Mouse (Mus musculus): Measurements from ENCODE around the gene Zfp292.
"Not testable (repeated sequence)": the region's sequence is repeated elsewhere in the genome, so short reads cannot be mapped to it uniquely, and the experiment has no call there.

The Zfp292 gene

DNA sequence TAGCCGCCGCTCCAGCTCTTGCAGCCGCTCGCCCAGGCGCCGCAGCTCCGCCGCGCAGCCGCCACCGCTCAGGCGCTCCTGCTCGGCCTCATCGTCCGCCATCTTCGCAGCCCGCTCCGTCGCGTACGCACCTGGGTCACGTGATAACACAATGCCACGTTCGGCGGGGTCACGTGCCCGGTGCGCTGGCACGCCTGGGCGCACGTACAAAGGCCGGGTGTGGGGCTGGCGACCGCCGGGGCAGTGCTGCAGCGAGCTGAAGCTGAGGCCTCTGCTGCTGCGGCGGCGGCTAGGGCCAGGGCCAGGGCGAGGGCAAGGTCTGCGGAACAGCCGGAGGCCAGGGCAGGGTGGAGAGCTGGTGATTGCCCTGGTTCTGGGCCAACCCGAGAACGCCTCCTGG, at the start of gene Zfp292:
TSS of gene Zfp292 (minus strand) at position 143 of the 400 bp plus-strand sequence.
- DNase-seq = peak; percentile 90 to 94

DNA sequence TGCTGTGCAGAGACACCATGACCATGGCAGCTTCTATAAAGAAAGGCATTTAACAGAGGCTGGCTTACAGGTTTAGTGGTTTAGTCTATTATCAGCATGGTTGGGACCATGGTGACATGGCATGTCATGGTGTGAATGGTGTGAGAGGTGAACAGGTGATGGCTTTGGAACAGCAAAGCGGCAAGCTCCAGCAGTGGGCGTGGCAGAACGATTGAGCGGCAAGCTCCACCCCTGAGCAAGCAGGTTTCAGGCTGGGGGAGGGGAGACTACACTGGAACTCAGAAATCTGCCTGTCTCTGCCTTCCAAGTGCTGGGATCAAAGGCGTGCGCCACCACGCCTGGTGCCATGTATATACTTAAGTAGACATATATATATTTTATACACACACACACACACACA, 45.6 kb upstream of the Zfp292 start:
- DNase-seq = not testable (repeated sequence)

DNA sequence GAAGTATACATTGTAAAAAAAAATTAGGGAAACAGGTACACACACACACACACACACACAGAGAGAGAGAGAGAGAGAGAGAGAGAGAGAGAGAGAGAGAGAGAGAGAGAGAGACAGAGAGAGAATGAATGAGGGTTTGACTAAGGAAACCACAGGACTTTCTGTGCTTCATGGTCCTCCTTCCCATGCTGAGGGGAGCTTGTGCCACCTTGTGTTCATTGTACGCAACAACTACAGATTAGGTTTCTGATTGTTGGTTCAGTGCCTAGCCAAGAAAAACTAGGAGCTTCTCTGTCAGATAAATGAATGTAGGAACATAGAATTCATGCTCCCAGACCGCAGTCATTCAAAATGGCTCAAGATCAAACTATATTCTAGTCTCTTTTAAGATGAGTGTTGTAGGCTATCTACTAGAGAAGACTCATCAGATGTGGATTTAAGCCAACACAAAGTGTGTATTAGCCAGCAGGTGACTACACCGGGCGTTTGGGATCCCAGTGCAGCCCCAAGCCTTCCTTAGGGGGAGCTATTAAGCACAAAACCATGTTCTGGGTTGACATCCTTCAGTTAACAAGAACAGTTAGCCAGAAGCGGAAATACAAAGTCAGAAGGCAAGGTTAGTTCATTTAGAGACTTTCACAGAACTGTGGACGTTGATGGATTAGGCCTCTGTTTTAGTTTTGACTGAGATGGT, 39.6 kb upstream of the Zfp292 start:
- peak in 1 of 2 experiments; percentile 23 for DNase-seq

DNA sequence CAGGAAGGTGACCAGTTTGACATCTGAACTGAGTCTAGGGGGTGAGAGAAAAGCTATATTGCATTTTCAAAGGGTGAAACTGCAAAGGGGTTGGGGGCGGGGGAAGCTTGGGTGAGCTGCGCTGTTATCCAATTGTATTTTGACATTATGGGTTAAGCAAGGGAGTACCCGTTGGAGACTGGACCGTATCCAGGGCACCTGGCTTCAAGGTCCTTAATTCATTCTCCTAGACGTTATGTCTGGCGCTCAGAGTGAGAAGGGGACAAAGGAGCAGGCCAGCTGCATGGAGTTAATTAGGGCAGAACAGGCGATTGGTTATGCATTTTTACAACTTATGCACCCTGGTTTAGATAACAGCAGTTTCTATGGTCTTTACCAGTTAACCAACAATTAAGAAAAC, 34.6 kb upstream of the Zfp292 start:
- DNase-seq = no peak

DNA sequence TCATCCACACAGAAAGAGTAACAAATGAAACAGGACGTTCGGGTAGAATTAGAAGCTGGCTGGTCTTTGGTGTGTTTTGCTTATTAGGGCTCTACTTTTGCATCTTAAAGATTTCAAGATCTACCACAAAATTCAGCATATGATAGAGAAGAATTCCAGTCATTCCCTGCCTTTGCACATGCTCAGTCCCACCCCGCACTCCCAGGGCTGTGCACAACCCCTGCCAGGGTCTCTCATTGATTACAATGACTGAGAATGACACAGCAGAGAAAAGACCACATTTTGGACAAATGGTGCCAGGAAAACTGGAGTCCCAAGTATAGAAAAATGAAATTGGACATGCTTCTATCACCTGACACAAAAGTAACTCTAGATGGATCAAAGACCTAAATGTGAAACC, 29.4 kb upstream of the Zfp292 start:
- DNase-seq = no peak

DNA sequence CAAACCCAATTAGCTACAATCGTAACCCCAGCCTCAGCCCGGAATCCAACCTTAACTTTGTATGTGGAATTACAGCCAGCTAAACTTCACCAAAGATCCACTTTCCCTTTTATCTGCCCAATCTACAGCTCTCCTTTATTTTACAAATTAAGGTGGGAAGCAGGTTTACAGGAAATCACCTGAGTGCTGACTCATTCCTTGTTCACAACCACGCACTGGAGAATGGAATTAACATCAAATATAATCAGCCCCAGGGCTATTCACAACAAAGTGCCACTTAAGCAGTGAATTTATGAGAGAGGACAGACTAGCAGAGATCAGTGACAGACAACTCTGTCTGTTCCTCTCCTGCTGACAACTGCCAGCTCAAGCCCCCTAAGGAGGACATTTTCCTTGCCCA, 28.6 kb upstream of the Zfp292 start:
- DNase-seq = no peak

DNA sequence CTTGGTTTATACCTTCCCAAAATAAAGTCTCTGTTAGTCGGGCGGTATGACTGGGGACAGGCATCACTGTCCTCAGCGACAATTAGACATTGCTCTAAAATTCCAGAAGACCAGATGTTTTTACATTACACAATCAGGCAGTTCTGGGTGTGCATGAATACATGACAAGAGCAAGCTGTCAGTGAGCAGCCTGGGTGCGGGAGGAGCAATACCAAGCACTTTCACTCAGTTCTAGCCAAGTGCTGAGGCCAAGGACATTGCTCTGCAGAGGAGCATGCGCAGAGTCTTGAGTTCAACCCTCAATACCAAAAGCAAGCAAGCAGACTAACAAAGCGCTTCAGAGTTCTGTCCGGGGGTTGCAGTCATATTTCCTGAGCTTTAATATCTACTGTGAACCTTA, 25.4 kb upstream of the Zfp292 start:
- DNase-seq = no peak

DNA sequence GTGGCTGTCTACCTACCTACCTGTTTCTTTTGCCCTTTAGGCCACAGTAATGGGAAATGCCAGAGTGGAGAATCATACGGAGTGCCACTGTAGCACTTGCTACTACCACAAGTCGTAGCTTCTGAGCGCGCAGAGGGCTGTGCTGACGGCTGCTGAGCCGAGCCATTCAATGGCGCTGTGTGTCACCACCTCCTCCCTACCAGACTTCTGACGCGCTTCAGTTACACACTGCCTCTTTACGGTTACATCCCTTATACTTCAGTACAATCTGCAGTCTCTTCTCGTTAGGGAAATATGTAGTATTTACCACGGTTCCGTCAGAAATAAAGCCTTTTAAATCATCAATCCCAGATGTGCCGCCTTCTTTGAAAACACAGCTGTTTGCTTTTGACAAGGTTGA, 24.3 kb upstream of the Zfp292 start:
- no peak for DNase-seq

DNA sequence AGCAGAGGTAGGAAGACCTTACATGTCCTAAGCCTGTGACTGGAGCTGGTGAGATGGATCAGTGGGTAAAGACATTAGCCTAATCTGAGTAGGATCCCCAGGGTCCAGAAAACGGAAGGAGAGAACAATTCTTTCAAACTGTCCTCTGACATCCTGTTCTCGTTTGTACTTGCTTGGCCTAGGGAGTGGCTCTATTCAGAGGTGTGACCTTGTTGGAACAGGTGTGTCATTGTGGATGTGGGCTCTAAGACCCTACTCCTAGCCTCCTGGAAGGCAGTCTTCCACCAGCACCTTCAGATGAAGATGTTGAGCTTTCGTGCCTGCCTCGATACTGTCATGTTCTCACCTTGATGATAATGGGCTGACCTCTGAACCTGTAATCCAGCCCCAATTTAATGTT, 23.4 kb upstream of the Zfp292 start:
- DNase-seq = no peak

DNA sequence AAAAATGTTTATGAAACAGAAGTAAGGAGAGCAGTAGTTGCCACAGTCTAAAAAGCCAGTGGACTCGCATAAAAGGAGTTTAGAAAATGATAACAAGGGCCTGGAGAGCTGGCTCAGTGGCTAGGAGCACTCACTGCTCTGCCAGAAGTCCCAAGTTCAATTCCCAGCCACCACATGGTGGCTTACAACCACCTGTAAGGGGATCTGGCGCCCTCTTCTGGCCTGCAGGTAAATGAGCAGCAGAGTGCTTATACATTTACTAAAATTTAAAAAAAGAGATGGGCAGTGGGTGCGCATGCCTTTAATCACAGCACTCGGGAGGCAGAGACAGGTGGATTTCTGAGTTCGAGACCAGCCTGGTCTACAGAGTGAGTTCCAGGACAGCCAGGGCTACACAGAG, 22.6 kb upstream of the Zfp292 start:
- peak; percentile 45 to 48 for DNase-seq

DNA sequence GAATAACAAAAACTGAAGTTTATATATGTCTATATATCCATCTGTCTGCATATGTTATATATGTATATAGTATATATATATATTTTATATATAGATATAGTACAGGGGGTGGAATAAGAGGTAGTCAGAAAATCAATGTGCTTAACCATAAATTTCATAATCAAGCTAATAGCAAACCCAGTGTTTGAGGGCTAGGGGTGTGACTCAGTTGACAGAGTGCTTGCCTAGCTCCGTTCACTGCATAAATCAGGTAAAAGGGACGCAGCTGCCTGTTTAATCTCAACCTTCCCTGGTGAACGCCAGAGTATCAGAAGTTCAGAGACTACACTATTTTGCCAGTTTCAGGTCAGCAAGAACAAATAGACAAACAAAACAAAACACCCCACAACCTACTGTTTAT, 18.8 kb upstream of the Zfp292 start:
- DNase-seq = not testable (repeated sequence)

DNA sequence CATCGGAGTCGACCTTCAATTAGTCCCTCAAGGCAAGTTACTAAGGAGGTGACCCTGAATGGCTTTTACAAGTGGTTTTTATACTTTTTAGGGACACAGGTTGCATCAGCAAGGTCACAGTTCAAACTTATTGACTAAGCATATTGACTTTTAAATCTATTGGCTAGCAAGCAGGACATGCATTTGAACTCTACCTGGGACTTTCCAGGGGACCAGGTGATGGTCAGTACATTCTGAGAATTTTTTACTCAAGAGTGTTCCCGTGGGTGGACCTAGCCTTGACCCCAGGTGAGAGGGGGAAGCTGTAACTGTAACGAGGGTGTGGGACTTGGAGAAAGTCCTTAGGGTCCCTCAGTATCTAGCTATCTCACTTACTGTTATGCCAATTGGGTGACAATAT, 18.4 kb upstream of the Zfp292 start:
- DNase-seq = no peak

DNA sequence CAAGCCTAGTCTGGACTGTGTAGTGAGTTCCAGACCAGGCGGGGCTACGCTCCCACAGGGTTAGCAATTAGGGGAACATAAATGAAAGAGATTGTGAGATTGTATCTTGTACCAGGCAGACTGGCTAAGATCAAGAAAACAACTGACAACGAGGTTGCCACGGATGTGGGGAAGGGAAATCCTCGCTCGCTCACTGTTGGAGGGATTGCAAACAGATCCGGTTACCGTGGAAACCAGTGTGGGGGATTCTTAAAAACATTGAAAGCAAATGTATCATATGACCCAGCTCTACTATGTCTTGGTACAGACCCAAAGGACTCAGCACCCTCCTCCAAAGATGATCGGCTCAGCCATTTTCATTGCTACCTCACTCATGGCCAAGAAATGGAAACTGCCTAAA, 17.4 kb upstream of the Zfp292 start:
- DNase-seq = no peak

DNA sequence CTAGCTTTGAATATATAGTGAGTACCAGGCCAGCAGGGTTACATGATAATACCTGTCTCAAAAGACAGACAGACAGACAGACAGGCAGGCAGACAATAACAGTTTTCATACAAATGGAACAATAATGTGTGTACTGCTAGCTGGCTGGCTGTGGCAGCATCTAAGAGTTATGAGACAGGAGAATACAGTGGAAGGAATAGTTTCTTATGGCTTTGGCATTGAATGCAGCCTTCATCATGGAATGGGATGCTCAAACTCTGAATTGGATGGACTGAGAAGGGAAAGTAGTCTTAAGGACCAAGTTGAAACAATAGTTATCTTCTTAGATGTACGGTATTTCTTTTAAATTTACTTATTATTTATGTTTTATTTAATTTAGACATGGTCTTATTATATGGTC, 16.6 kb upstream of the Zfp292 start:
- no peak for DNase-seq

DNA sequence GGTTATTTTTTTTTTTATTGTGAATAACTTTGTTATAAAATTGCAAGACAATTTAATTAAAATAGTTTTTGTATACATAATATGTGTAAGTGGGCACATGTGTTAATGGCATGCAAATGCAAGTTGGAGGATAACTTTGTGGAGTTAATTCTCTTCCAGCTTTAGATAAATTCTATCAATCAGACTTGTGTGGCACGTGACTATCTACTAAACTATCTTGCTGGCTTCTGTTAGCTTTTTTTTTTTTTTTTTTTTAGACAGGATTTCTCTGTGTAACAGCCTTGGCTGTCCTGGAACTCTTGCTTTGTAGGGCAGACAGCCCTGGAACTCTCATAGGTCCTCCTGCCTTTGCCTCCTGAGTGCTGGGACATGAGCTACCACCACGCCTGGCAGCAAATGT, 15.7 kb upstream of the Zfp292 start:
- no peak for DNase-seq

DNA sequence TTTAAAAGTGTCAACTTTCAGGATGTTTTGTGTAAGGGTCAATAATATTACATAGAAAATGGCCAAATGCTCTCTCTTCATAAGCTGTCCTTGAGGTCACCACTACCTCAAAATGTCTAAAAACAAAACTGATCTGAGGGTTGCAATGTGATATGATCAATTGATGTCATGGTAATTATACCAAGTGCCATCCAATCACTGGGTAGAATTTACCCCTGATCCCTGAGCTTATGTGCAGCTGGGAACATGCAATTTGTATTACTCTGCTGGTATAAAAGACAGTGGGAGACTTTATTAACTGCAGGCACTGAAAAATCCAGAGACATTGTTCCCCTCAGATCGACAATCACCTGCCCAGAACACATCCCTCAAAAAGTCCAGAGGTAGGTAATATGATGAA, 10.7 kb upstream of the Zfp292 start, which contains the start of gene Cga:
TSS of gene Cga (plus strand) at position 301 of the 400 bp plus-strand sequence.
- DNase-seq = no peak

DNA sequence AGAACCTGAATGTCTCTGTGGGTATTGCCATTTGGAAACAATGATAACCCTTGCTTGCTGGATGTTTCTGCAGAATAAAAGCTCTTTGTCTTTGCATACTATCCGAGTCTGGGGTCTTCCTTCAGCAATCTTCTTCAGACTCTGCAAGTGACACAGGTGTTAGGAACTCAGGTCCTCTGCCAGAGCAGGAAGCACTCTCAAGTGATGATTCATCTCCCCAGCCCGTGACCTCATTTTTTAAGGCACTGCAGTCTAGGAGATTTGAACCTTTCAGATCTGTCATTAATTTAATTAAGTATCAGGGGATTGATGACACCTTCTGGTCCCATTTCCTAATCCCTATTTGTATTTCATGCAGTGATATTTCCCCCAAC, 7.0 kb upstream of the Zfp292 start:
- peak in 1 of 2 experiments; percentile 14 for DNase-seq

DNA sequence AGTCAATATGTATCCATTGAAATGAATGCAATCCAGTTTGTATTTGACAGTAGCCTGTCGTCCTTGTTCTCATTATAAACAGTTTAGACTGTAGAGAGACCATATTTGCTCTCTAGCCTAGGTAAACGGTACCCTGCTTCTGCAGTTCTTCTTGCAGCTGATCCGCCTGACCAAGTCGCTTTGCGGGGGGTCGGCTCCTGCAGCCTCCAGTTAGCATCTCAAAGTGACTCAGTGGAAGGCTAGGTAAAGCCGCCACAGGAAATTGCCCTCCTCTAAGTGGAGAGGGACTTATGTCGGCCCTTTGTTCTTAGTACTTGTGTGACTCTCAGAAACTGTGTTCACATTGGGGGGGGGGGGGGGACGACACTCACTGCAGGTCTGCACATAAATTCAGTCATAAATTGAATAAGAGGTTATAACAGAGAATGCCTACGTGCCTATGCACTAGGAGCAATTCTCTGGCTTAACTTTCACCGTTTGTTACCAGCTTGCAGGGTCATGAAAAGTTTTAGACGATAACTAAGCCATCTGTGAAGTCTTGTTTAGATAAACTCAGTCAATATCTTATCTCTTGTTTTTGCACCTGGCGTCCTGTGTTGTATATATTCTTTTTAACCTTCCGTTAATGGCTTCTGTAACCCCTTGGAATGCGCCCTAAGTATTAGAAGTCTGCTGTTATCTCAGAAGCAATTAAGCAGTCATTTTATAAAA, 6.5 kb upstream of the Zfp292 start:
- DNase-seq = peak in 1 of 2 experiments; percentile 23

DNA sequence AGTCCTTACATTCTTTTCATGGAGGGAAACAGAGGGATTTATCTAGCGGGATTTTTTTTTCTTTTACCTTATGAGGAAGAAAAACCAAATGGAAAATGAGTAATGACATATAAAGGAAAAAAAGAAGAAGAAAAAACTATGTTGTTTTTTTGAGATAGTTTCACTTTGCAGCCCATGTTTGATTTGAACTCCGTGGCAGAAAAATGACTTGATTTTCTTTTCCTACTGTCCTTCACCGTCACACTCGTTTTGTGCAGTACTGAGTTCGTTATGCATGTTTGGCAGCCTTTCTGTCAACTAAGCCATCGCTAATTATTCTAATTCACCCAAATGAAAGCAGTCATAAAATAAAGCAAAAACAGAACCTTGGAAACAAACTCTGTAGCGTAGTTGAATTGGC, 4.5 kb upstream of the Zfp292 start:
- DNase-seq = no peak

DNA sequence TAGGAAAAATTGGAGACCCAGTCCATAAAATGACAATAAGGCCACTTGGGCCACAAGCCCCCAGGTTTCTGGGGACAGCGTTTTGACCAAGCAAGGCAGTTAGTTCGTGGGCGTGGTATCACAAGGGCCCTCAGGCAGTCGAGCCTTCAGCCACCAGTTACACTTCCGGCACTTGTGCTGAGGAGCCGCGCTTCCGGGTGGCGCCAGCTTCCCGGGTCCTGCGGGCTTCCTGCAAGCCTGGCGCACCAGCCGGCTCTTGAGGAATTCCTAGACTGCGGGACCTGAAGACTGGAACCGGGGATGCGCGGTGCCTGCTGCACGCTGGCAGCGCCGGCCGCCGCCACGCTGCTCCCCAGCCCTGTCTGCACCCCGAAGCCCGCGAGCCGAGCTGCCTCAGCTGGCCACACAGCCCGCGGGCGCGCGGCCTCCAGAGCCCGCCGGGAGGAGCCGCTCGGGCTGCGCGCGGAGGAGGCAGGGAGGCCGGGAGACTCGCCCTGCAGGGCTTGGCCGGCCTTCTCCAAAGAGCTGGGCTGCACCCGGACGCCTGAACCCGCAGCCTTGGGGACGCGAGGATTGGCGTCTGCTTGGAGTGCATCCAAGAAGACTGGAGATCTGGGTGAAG, 3.8 kb upstream of the Zfp292 start:
- DNase-seq = peak; percentile 81 to 84

DNA sequence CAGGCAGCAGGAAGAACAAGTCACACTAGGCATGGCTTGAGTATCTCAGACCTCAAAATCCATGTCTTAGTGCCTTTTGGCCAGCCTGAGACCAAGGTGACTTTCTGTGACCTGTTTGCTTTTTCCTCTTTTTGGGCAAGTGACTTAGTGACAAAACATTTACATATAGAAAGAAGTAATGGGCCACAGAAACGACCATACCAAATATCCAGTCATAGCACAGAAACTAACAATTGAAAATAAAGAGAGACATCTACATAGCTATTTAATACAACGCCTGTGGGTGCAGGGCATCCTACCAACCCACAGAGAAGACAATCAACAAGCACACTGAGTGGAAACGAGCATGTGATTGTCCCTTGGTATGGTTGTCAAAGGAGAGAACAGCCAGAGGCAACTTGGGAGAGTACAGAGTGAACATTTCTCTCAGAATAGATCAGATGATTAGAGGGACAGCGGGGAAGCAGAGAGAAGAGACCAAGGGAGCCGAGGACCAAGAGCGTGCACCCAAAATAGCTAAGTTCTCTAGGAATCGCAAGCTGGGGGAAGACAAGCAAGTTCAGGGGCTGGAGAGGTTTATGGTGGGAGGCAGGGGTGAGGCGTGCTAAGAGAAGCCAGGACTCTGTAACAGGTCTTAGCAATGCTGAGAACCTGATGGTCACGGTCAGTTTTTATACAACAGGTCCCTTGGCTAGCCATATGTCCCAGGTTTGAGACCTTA, 3.0 kb upstream of the Zfp292 start:
- no peak for DNase-seq

DNA sequence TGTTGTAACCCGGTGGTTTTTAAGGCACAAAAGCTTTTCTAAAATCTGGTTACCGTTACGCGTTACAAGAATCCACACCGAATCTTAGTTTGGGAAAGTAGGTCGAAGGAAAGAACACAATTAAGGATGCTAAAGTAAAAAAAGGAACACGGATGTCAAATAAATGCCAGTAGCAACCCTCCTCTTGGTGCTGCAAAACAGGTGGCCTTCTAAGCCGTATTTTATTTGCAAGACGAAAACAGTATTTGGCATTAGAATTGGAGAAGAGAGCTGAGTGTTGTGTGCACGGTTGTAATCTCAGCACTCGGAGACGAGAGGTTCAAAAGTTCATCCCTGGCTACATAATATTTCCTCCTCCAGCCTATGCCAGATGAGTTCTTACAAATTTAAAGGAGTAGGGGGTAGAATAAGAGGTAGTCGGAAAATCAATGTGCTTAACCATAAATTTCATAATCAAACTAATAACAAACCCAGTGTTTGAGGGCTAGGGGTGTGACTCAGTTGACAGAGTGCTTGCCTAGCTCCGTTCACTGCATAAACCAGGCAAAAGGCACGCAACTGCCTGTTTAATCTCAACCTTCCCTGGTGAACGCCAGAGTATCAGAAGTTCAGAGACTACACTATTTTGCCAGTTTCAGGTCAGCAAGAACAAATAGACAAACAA, 738 bp upstream of the Zfp292 start:
- no peak for DNase-seq

DNA sequence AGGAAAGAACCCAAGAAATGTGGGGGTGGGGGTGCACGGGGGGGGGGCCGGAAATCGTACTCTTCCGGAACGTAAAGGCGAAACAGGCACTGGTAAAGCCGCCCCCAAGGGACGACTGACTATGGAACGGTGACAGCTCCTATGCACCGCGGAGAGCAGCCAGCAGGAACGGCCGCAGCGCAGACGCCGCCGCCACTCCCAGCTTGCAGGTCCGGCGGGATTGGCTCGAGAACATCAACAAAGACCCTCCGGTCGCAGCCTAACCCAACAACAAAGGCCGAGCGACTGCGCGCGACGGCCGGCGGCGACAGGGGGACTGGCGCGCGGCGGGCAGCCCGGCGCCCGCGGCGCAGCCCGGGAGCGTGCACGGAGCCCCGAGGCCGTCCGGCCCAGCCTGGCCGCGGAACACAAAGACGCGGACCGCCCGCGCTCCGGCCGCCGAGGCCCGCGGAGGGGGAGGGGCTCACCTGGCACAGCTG, 430 bp downstream of the Zfp292 start:
- peak; percentile 59 to 71 for DNase-seq
